Mouse (Mus musculus): ENCODE data around the gene Ppm1d. TPM values are rescaled to one million over a fixed set of nuclear protein-coding genes. Genes with fewer than 3 reads are reported as not detected.

The Ppm1d gene
- polyA plus RNA-seq (2014; fragmentation: Illumina TruSeq; extraction: RNeasy Lipid Tissue Mini Kit (QIAGEN cat#74804); ENCODE audit: low read depth, low replicate concordance), result 6.9 TPM

GRCm38 (mm10) chr11:85310713-85311574, at the start of gene Ppm1d:
TSS of gene Ppm1d (plus strand) at chr11:85311244.

GRCm38 (mm10) chr11:85352539-85353380, 41.7 kb downstream of the Ppm1d start, which contains the start of gene Bcas3:
TSS of gene Bcas3 (plus strand) at chr11:85353167.

Other genes starting within 250 kb of the Ppm1d start
- gene Usp32, start 171.1 kb upstream of the Ppm1d start, polyA plus RNA-seq (2014; fragmentation: Illumina TruSeq; extraction: RNeasy Lipid Tissue Mini Kit (QIAGEN cat#74804); ENCODE audit: low read depth, low replicate concordance), result 12.4 TPM
- gene 1700125H20Rik, start 140.8 kb upstream of the Ppm1d start, polyA plus RNA-seq (2014; fragmentation: Illumina TruSeq; extraction: RNeasy Lipid Tissue Mini Kit (QIAGEN cat#74804); ENCODE audit: low read depth, low replicate concordance), result not detected
- gene Appbp2, start 76.1 kb upstream of the Ppm1d start, polyA plus RNA-seq (2014; fragmentation: Illumina TruSeq; extraction: RNeasy Lipid Tissue Mini Kit (QIAGEN cat#74804); ENCODE audit: low read depth, low replicate concordance), result 13.4 TPM
- gene Bcas3, start 41.9 kb downstream of the Ppm1d start, polyA plus RNA-seq (2014; fragmentation: Illumina TruSeq; extraction: RNeasy Lipid Tissue Mini Kit (QIAGEN cat#74804); ENCODE audit: low read depth, low replicate concordance), result 27.7 TPM